Mouse (Mus musculus) intestine, postnatal 0 days (tissue): Measurements from ENCODE around the gene Syt5. TPM values are rescaled to one million over a fixed set of nuclear protein-coding genes. Genes with fewer than 3 reads are reported as not detected.
A peak's percentile ranks its signal among the peaks of the same experiment; 100 is the strongest.
"Not testable (repeated sequence)": the region's sequence is repeated elsewhere in the genome, so short reads cannot be mapped to it uniquely, and the experiment has no call there.

ENCODE experiments used
- ATAC-seq: fragments of 200-750 bp; cut with Nextera tagmentation; 2 replicates; pipeline ENCODE4 v1.8.0; 2017; ENCODE audit warnings: mild to moderate bottlenecking, moderate TSS enrichment, moderate library complexity
- H3K27ac ChIP-seq: fragments of 300-500 bp; sonication (generic); 2 replicates; pipeline ENCODE4 v1.5.1; 2014; ENCODE audit warnings: mild to moderate bottlenecking, low read depth, low read length, moderate library complexity
- H3K27me3 ChIP-seq: fragments of 300-500 bp; sonication (generic); replicated peaks from 2 replicates; pipeline ENCODE4 v1.6.1; 2014; ENCODE audit warnings: low read length, mixed read lengths; ENCODE audit not compliant: control insufficient read depth, insufficient read depth
- H3K36me3 ChIP-seq: fragments of 300-500 bp; sonication (generic); 2 replicates; pipeline ENCODE4 v1.6.1; 2014; ENCODE audit warnings: mild to moderate bottlenecking, moderate library complexity; ENCODE audit not compliant: control insufficient read depth, insufficient read depth
- H3K4me1 ChIP-seq: fragments of 300-500 bp; sonication (generic); replicated peaks from 2 replicates; pipeline ENCODE4 v1.6.1; 2014; ENCODE audit warnings: antibody characterized with exemption, low read length, mixed read lengths; ENCODE audit not compliant: control insufficient read depth, insufficient read depth
- H3K4me2 ChIP-seq: fragments of 300-500 bp; sonication (generic); replicated peaks from 2 replicates; pipeline ENCODE4 v1.6.1; 2014; ENCODE audit warnings: low read depth, mild to moderate bottlenecking, moderate library complexity
- H3K4me3 ChIP-seq: fragments of 300-500 bp; sonication (generic); 2 replicates; pipeline ENCODE4 v1.5.1; 2014; ENCODE audit warnings: low read depth, low read length
- H3K9ac ChIP-seq: fragments of 300-500 bp; sonication (generic); 2 replicates; pipeline ENCODE4 v1.6.1; 2014; ENCODE audit warnings: mild to moderate bottlenecking, low read depth, low read length
- H3K9me3 ChIP-seq: fragments of 300-500 bp; sonication (generic); 2 replicates; pipeline ENCODE4 v1.6.1; 2016; ENCODE audit warnings: mixed run types; ENCODE audit not compliant: control insufficient read depth
- CTCF ChIP-seq: sonication (generic); IDR thresholded peaks from 2 replicates; pipeline ENCODE4 v1.5.1; 2016; ENCODE audit warnings: low read depth, mild to moderate bottlenecking, control low read depth, antibody characterized with exemption, moderate library complexity
- WGBS: fragments of 180-500 bp; shearing (Covaris S2); extraction: QIAGEN DNeasy Blood & Tissue Kit; methylation state at CpG from one replicate; pipeline ENCODE4 v1.1.7; 2014; 5-methylcytosine and 5-hydroxymethylcytosine counted together
- polyA plus RNA-seq: library from polyadenylated mRNA; unstranded; fragments of >200 nt; fragmentation: Nextera tagmentation; extraction: Ambion mirVana; gene quantifications from 2 replicates; pipeline ENCODE4 v1.2.1, GENCODE M21; 2015

The Syt5 gene
- polyA plus RNA-seq, result 5.3 and 5.7 TPM in 2 replicates

DNA sequence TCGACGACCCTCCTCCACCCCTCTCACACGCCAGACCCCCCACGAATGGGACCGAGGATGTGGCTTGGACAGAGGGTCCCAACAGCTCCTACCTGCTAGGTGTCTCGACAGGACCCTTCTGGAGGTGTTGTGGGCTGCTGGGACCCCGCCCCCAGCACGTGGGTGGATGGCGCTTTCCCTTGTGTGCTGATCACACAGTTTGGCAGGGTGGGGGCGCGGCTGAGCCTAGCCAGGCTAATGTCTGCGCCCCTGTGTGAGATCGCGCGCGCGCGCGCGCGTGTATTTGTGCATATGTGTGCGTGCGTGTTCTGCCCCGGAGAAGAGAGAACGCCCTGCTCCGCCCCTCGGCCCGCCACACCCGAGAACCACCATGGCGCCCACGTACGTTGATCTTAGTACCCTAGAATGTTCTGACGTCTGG lies at the start of gene Syt5:
TSS of gene Syt5 (minus strand) at position 321 of the 421 bp plus-strand sequence.
- peak within 1 kb of the TSS; percentile 20 for H3K4me3 ChIP-seq
- H3K27me3 ChIP-seq, result no peaks in the 10 kb centered on the region
- no peak within 1 kb of the TSS for H3K9ac ChIP-seq
- no peaks in the 10 kb centered on the region for H3K9me3 ChIP-seq
- no peak for TF ChIP-seq CTCF
- no peaks in the 10 kb centered on the region for H3K4me1 ChIP-seq
- no peak; the same call in 1 of the 2 replicates for ATAC-seq
- 8% methylated on average over 33 of the region's 33 CpGs for WGBS
- H3K36me3 ChIP-seq, result no peaks in the 10 kb centered on the region
- H3K4me2 ChIP-seq, result peak within 1 kb of the TSS; percentile 57
- H3K27ac ChIP-seq, result no peak within 1 kb of the TSS

DNA sequence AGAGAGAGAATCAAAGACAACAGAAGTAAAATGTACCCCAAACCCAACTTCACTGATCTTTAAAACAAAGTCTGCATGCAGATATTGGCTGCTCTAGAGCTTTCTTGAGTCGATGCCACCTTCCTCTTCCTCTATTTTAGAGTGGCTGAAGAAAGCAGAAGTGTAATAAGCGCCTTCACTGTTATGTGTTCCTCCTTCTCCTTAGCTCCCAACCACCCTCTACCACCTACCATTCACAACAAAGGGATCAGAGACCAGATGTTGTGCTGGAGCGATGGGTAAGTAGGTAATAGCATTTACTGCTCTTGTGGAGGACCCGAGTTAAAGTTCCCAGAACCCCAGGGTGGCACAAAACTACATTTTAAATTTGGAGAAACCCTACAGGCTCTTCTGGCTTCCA lies 49.7 kb upstream of the Syt5 start:
- not testable (repeated sequence) for H3K4me3 ChIP-seq, H3K9ac ChIP-seq, H3K4me2 ChIP-seq, H3K27ac ChIP-seq, H3K36me3 ChIP-seq, H3K4me1 ChIP-seq, ATAC-seq, H3K9me3 ChIP-seq, H3K27me3 ChIP-seq
- 79% methylated on average over 4 of the region's 4 CpGs for WGBS

GRCm38 (mm10) chr7:4581481-4581880 lies 34.1 kb upstream of the Syt5 start:
- not testable (repeated sequence) for H3K27me3 ChIP-seq, H3K4me1 ChIP-seq, H3K4me2 ChIP-seq, H3K4me3 ChIP-seq, H3K9me3 ChIP-seq, H3K9ac ChIP-seq, H3K27ac ChIP-seq, H3K36me3 ChIP-seq, ATAC-seq
- WGBS, result 85% methylated on average over 3 of the region's 3 CpGs

DNA sequence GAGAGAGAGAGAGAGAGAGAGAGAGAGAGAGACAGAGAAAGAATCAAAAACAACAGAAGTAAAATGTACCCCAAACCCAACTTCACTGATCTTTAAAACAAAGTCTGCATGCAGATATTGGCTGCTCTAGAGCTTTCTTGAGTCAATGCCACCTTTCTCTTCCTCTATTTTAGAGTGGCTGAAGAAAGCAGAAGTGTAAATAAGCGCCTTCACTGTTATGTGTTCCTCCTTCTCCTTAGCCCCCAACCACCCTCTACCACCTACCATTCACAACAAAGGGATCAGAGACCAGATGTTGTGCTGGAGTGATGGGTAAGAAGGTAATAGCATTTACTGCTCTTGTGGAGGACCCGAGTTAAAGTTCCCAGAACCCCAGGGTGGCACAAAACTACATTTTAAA lies 25.0 kb upstream of the Syt5 start:
- H3K4me3 ChIP-seq, H3K4me1 ChIP-seq, H3K27ac ChIP-seq, H3K9ac ChIP-seq, H3K9me3 ChIP-seq, H3K27me3 ChIP-seq, H3K4me2 ChIP-seq, H3K36me3 ChIP-seq, ATAC-seq: not testable (repeated sequence)
- WGBS, result 45% methylated on average over 2 of the region's 2 CpGs

DNA sequence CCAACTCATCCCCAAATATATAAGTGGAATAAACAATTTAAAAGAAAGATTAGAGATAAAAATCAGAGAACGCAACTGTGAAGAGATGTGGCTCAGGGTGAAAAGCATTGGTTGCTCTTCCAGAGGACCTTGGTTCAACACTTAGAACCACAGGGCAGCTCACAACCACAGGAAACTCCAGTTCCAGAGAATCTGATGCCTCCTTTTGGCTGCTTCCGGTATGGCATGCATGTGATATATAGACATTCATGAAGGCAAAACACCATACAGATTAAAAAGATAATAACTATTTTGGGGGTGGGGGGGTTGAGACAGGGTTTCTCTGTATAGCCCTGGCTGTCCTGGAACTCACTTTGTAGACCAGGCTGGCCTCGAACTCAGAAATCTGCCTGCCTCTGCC lies 15.3 kb upstream of the Syt5 start:
- peak; percentile 17; the same call in 1 of the 2 replicates for TF ChIP-seq CTCF
- no peak overlapping the region for H3K4me3 ChIP-seq

GRCm38 (mm10) chr7:4557167-4557560 lies 9.8 kb upstream of the Syt5 start:
- H3K9ac ChIP-seq, result no peak overlapping the region
- H3K4me2 ChIP-seq, result no peak overlapping the region
- no peaks in the 10 kb centered on the region for H3K4me1 ChIP-seq
- H3K9me3 ChIP-seq, result no peaks in the 10 kb centered on the region
- no peaks in the 10 kb centered on the region for H3K27me3 ChIP-seq
- H3K27ac ChIP-seq, result no peak overlapping the region
- H3K36me3 ChIP-seq, result peaks cover 12% of the 10 kb centered on the region; the same call in 1 of the 2 replicates
- WGBS, result 62% methylated on average over 6 of the region's 6 CpGs
- no peak for ATAC-seq
- H3K4me3 ChIP-seq, result no peak overlapping the region
- TF ChIP-seq CTCF, result no peak

More for the DNA sequence above, 15.3 kb upstream of the Syt5 start:
- Histone ChIP-seq H3K9me3 (no peaks in the 10 kb centered on the region), H3K27ac (no peak overlapping the region), H3K4me1 (no peaks in the 10 kb centered on the region), H3K36me3 (no peaks in the 10 kb centered on the region; the same call in 1 of the 2 replicates), H3K9ac (no peak overlapping the region), H3K4me2 (no peak overlapping the region), H3K27me3 (no peaks in the 10 kb centered on the region)
- ATAC-seq, result no peak
- WGBS, result 91% methylated on average over 3 of the region's 3 CpGs
